Mouse (Mus musculus) midbrain, embryonic 13.5 days (tissue): ENCODE measurements around the gene Gm20896. TPM values are rescaled to one million over a fixed set of nuclear protein-coding genes. Genes with fewer than 3 reads are reported as not detected.
"Not testable (repeated sequence)": the region's sequence is repeated elsewhere in the genome, so short reads cannot be mapped to it uniquely, and the experiment has no call there.

ENCODE experiments used
- ATAC-seq: fragments of 200-750 bp; cut with Nextera tagmentation; 2 replicates; pipeline ENCODE4 v1.8.0; 2017; ENCODE audit warnings: mild to moderate bottlenecking, moderate TSS enrichment, moderate library complexity
- H3K27ac ChIP-seq: fragments of 300-500 bp; sonication (generic); 2 replicates; pipeline ENCODE4 v1.5.1; 2015; ENCODE audit warnings: inconsistent platforms, mild to moderate bottlenecking, moderate library complexity
- H3K27me3 ChIP-seq: fragments of 300-500 bp; sonication (generic); 2 replicates; pipeline ENCODE4 v1.6.1; 2015; ENCODE audit warnings: mild to moderate bottlenecking, inconsistent platforms
- H3K36me3 ChIP-seq: fragments of 300-500 bp; sonication (generic); 2 replicates; pipeline ENCODE4 v1.6.1; 2015; ENCODE audit warnings: mild to moderate bottlenecking, inconsistent platforms
- H3K4me1 ChIP-seq: fragments of 300-500 bp; sonication (generic); replicated peaks from 2 replicates; pipeline ENCODE4 v1.6.1; 2015; ENCODE audit warnings: inconsistent platforms
- H3K4me2 ChIP-seq: fragments of 300-500 bp; sonication (generic); replicated peaks from 2 replicates; pipeline ENCODE4 v1.6.1; 2015; ENCODE audit warnings: moderate library complexity, mild to moderate bottlenecking, inconsistent platforms
- H3K4me3 ChIP-seq: fragments of 300-500 bp; sonication (generic); replicated peaks from 2 replicates; pipeline ENCODE4 v1.5.1; 2015; ENCODE audit warnings: mild to moderate bottlenecking, inconsistent platforms
- H3K9ac ChIP-seq: fragments of 300-500 bp; sonication (generic); replicated peaks from 2 replicates; pipeline ENCODE4 v1.6.1; 2015; ENCODE audit warnings: mild to moderate bottlenecking, inconsistent platforms
- H3K9me3 ChIP-seq: fragments of 300-500 bp; sonication (generic); 2 replicates; pipeline ENCODE4 v1.6.1; 2016; ENCODE audit warnings: mild to moderate bottlenecking, inconsistent platforms
- WGBS: fragments of 180-500 bp; shearing (Covaris S2); methylation state at CpG from one replicate; pipeline ENCODE4 v1.1.7; 2015; 5-methylcytosine and 5-hydroxymethylcytosine counted together
- polyA plus RNA-seq: library from polyadenylated mRNA; unstranded; fragments of >200 nt; fragmentation: Nextera tagmentation; extraction: Ambion mirVana; gene quantifications from 2 replicates; pipeline ENCODE4 v1.2.1, GENCODE M21; 2015

The Gm20896 gene
- not detected in 2 replicates for polyA plus RNA-seq

- H3K27me3 ChIP-seq, H3K4me3 ChIP-seq, H3K36me3 ChIP-seq, H3K9me3 ChIP-seq, H3K4me2 ChIP-seq, H3K27ac ChIP-seq, H3K9ac ChIP-seq, H3K4me1 ChIP-seq, ATAC-seq: not testable (repeated sequence)
- WGBS, result no CpG with 5 or more reads among the region's 6 CpGs
Measured at GRCm38 (mm10) chrY:35921426-35921825, at the start of gene Gm20896. TSS of gene Gm20896 (minus strand) at chrY:35921526.
